Mouse (Mus musculus): ENCODE data around the gene Heatr5b. TPM values are rescaled to one million over a fixed set of nuclear protein-coding genes. Genes with fewer than 3 reads are reported as not detected.

Heatr5b gene
- polyA plus RNA-seq, 1 experiment from 2014 or later, result 16.0 TPM

DNA sequence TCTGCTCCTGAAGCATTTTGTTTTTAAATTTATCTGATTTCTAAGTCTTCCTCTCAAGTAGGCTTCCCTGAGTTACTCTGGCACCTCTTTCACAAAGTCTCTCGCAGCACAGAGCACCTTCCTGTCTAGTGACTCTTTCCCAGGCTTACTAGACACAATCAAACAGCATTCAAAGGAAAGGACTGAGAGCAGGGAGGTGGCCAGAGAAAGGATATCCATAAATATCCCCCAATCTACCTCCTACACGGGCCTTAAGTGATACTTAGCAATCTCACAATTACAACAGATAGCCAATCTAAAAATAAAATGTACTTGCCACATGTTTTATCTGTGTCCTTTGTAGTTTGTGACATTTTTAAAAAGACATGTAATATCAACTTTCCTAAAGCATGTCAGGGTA, 66.2 kb downstream of the Heatr5b start:
- 0 out of 2 replicates have a peak overlapping the region, but pooled peaks have one; percentile 8 for H3K4me2 ChIP-seq
- no peak overlapping the region for H3K9ac ChIP-seq
- peaks cover 52% of the 10 kb centered on the region for H3K36me3 ChIP-seq
- peaks cover 53% of the 10 kb centered on the region for H3K4me1 ChIP-seq
- 0 out of 2 replicates have a peak, but pooled peaks have one; percentile 31 for ATAC-seq (ENCODE audit: extremely low read depth, insufficient number of reproducible peaks, low FRiP score, low TSS enrichment)
- 15% methylated on average over 2 of the region's 2 CpGs for WGBS
- H3K27ac ChIP-seq (replicated peaks), result peak overlapping the region; percentile 95
- no peaks in the 10 kb centered on the region for H3K27me3 ChIP-seq (replicated peaks)
- no peak overlapping the region for H3K4me3 ChIP-seq
- H3K9me3 ChIP-seq, result no peaks in the 10 kb centered on the region

GRCm38 (mm10) chr17:78767546-78767945, 67.6 kb downstream of the Heatr5b start:
- H3K4me1 ChIP-seq, result peaks cover 54% of the 10 kb centered on the region
- H3K4me2 ChIP-seq, result peak overlapping the region; percentile 8; the same call in 1 of the 2 replicates

DNA sequence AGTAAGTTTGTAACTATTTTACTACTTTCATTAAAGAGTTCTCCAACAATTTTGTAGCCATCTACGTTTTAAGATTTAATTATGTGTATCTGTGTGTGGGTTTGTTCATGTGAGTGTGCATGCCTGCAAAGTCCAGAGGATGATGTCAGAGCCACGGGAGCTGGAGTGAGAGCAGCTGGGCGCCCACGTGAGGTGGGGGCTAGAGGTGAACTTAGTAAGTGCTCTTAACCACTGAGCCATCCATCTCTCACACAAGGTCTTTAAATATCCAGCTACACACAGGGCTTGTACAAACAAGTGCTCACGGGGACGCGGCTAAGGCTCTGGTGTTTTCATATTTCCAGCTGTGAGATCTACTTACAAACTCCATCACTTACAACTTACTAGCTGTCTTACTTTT, 69.1 kb downstream of the Heatr5b start:
- peaks cover 65% of the 10 kb centered on the region for H3K36me3 ChIP-seq
- H3K9ac ChIP-seq, result no peak overlapping the region
- peaks cover 45% of the 10 kb centered on the region for H3K4me1 ChIP-seq
- H3K4me3 ChIP-seq, result no peak overlapping the region
- ATAC-seq (ENCODE audit: extremely low read depth, insufficient number of reproducible peaks, low FRiP score, low TSS enrichment), result no peak
- H3K9me3 ChIP-seq, result no peaks in the 10 kb centered on the region
- H3K4me2 ChIP-seq, result no peak overlapping the region
- no peaks in the 10 kb centered on the region for H3K27me3 ChIP-seq (replicated peaks)
- no peak overlapping the region for H3K27ac ChIP-seq (replicated peaks)
- 80% methylated on average over 7 of the region's 7 CpGs for WGBS

More at GRCm38 (mm10) chr17:78767546-78767945, 67.6 kb downstream of the Heatr5b start:
- Histone ChIP-seq H3K9me3 (no peaks in the 10 kb centered on the region), H3K9ac (no peak overlapping the region), H3K36me3 (peaks cover 55% of the 10 kb centered on the region), H3K4me3 (no peak overlapping the region), H3K27ac (replicated peaks) (peak overlapping the region; percentile 95), H3K27me3 (replicated peaks) (no peaks in the 10 kb centered on the region)
- ATAC-seq (ENCODE audit: extremely low read depth, insufficient number of reproducible peaks, low FRiP score, low TSS enrichment), result no peak
- WGBS, result 51% methylated on average over 8 of the region's 8 CpGs

DNA sequence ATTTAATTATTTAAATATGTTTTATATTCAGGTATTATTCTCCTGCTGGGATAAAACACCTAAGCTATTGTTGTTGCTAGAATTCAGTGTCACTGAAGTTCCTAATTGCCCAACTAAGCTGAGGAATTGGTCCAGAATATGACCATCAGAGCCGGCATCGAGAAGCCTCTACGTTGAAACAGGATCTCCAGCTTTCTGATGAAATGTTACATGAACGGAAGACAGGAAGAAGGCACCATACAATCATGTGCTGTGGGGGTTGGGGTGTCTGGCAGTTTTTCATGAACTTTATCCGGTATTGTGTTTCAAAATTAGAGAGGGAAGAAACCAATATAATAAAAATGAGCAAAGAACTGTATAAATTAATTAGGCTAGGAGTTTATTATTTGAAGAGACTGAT, 71.9 kb downstream of the Heatr5b start:
- H3K27me3 ChIP-seq (replicated peaks), result no peaks in the 10 kb centered on the region
- no peaks in the 10 kb centered on the region for H3K9me3 ChIP-seq
- no peak overlapping the region for H3K4me2 ChIP-seq
- H3K9ac ChIP-seq, result no peak overlapping the region
- WGBS, result 85% methylated on average over 5 of the region's 5 CpGs
- no peak for ATAC-seq (ENCODE audit: extremely low read depth, insufficient number of reproducible peaks, low FRiP score, low TSS enrichment)
- peaks cover 79% of the 10 kb centered on the region for H3K36me3 ChIP-seq
- H3K4me1 ChIP-seq, result peaks cover 23% of the 10 kb centered on the region
- no peak overlapping the region for H3K27ac ChIP-seq (replicated peaks)
- no peak overlapping the region for H3K4me3 ChIP-seq

GRCm38 (mm10) chr17:78752938-78753655, 82.1 kb downstream of the Heatr5b start:
- Histone ChIP-seq H3K9me3 (no peaks in the 10 kb centered on the region), H3K9ac (0 out of 2 replicates have a peak overlapping the region, but pooled peaks have one; percentile 1), H3K4me2 (no peak overlapping the region), H3K27ac (replicated peaks) (no peak overlapping the region), H3K36me3 (peaks cover 68% of the 10 kb centered on the region), H3K4me1 (0 out of 2 replicates have a peak, but pooled peaks cover 3% of the 10 kb centered on the region), H3K27me3 (replicated peaks) (no peaks in the 10 kb centered on the region), H3K4me3 (no peak overlapping the region)
- 70% methylated on average over 17 of the region's 17 CpGs for WGBS
- ATAC-seq (ENCODE audit: extremely low read depth, insufficient number of reproducible peaks, low FRiP score, low TSS enrichment), result no peak

GRCm38 (mm10) chr17:78752064-78752463, 83.1 kb downstream of the Heatr5b start:
- ATAC-seq (ENCODE audit: extremely low read depth, insufficient number of reproducible peaks, low FRiP score, low TSS enrichment), result no peak; the same call in 1 of the 2 replicates
- 56% methylated on average over 10 of the region's 10 CpGs for WGBS
- H3K4me2 ChIP-seq, result no peak overlapping the region
- H3K4me3 ChIP-seq, result no peak overlapping the region
- no peak overlapping the region for H3K27ac ChIP-seq (replicated peaks)
- no peak overlapping the region for H3K9ac ChIP-seq
- no peaks in the 10 kb centered on the region for H3K27me3 ChIP-seq (replicated peaks)
- peaks cover 59% of the 10 kb centered on the region for H3K36me3 ChIP-seq
- H3K4me1 ChIP-seq, result 0 out of 2 replicates have a peak, but pooled peaks cover 3% of the 10 kb centered on the region
- H3K9me3 ChIP-seq, result no peaks in the 10 kb centered on the region

DNA sequence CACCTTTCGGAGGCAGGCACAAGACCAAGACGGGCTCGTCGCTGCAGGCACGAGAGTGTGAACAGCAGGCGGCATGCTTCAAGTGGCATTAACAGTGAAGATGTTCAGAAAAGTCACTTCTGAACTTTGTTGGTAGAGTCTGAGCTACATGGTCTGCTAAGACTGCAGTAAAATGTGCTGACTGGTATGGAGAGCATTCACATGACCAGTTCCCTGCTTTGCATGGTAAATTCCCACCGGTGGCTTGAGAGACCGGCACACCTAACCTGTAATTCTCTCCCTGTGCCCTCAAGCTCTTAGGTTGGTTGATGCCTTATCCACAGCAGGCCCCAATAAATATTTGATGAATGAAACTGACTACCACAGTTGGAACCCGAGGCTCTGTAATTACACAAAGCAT, 86.7 kb downstream of the Heatr5b start:
- peaks cover 6% of the 10 kb centered on the region; the same call in 1 of the 2 replicates for H3K4me1 ChIP-seq
- H3K27ac ChIP-seq (replicated peaks), result no peak overlapping the region
- H3K4me3 ChIP-seq, result no peak overlapping the region
- H3K27me3 ChIP-seq (replicated peaks), result no peaks in the 10 kb centered on the region
- H3K4me2 ChIP-seq, result no peak overlapping the region
- H3K9me3 ChIP-seq, result no peaks in the 10 kb centered on the region
- ATAC-seq (ENCODE audit: extremely low read depth, insufficient number of reproducible peaks, low FRiP score, low TSS enrichment), result no peak
- no peak overlapping the region for H3K9ac ChIP-seq
- peaks cover 30% of the 10 kb centered on the region for H3K36me3 ChIP-seq
- WGBS, result 77% methylated on average over 9 of the region's 9 CpGs

DNA sequence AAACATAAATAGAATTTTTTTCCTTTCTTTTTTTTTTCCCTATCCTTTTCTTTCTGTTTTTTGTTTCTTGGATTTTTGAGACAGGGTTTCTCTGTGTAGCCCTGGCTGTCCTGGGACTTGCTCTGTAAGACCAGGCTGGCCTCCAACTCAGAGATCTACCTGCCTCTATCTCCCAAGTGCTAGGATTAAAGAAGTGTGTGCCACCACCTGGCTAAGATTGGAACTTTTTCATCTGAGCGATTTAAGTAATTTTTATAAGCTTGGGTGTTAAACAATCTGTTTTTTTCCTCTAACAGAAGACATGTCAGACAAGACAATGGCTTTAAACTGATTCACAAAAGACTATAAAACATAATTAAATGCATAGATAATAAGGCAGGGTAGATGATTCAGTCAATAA, 96.7 kb downstream of the Heatr5b start:
- peaks cover 35% of the 10 kb centered on the region for H3K4me1 ChIP-seq

DNA sequence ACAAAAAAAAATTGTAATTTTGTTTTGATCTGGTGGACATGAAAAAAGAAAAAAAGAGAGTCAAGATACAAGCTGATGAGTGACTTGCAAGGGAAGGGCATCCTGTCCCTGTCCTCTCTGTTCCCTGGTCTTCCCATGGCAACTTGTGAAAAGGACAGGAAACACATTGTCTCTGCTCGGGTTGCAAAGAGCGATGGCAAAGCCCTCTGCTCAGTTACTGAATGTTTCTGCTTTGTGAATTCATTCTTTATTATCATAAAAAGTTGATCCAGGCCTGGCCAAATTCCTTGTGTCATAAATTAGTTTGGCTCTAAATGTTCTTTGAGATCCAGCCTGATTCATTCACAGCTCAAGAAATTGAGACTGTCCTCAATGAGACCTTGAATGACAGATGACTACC, 97.4 kb downstream of the Heatr5b start:
- ATAC-seq (ENCODE audit: extremely low read depth, insufficient number of reproducible peaks, low FRiP score, low TSS enrichment), result no peak
- H3K9ac ChIP-seq, result no peak overlapping the region
- WGBS, result 49% methylated on average over 2 of the region's 2 CpGs
- H3K27ac ChIP-seq (replicated peaks), result peak overlapping the region; percentile 39; the same call in 1 of the 2 replicates
- no peak overlapping the region for H3K4me2 ChIP-seq
- H3K9me3 ChIP-seq, result no peaks in the 10 kb centered on the region
- no peaks in the 10 kb centered on the region for H3K27me3 ChIP-seq (replicated peaks)
- H3K4me1 ChIP-seq, result peaks cover 41% of the 10 kb centered on the region
- H3K36me3 ChIP-seq, result no peaks in the 10 kb centered on the region
- no peak overlapping the region for H3K4me3 ChIP-seq

More for the DNA sequence above, 96.7 kb downstream of the Heatr5b start:
- no peak overlapping the region for H3K27ac ChIP-seq (replicated peaks)
- H3K4me2 ChIP-seq, result no peak overlapping the region
- ATAC-seq (ENCODE audit: extremely low read depth, insufficient number of reproducible peaks, low FRiP score, low TSS enrichment), result no peak
- H3K27me3 ChIP-seq (replicated peaks), result no peaks in the 10 kb centered on the region
- no peaks in the 10 kb centered on the region for H3K36me3 ChIP-seq
- no peak overlapping the region for H3K9ac ChIP-seq
- no peaks in the 10 kb centered on the region for H3K9me3 ChIP-seq
- WGBS, result 65% methylated on average over 1 of the region's 1 CpGs
- no peak overlapping the region for H3K4me3 ChIP-seq

GRCm38 (mm10) chr17:78737096-78737495, 98.1 kb downstream of the Heatr5b start, which contains the start of gene Strn:
Gene Strn, minus strand, starts transcription at chr17:78737196.
- WGBS, result 41% methylated on average over 4 of the region's 4 CpGs
- H3K27me3 ChIP-seq (replicated peaks), result no peaks in the 10 kb centered on the region

GRCm38 (mm10) chr17:78736473-78736988, 98.6 kb downstream of the Heatr5b start:
- H3K4me1 ChIP-seq, result peaks cover 53% of the 10 kb centered on the region
- peak; percentile 99 for ATAC-seq (ENCODE audit: extremely low read depth, insufficient number of reproducible peaks, low FRiP score, low TSS enrichment)
- no peaks in the 10 kb centered on the region for H3K27me3 ChIP-seq (replicated peaks)
- peak overlapping the region; percentile 98 for H3K27ac ChIP-seq (replicated peaks)
- peak overlapping the region; percentile 88 for H3K4me2 ChIP-seq
- peak overlapping the region; percentile 98 for H3K4me3 ChIP-seq
- H3K36me3 ChIP-seq, result peaks cover 7% of the 10 kb centered on the region; the same call in 1 of the 2 replicates
- WGBS, result under 1% methylated on average over 60 of the region's 60 CpGs
- no peaks in the 10 kb centered on the region for H3K9me3 ChIP-seq
- H3K9ac ChIP-seq, result peak overlapping the region; percentile 99

More at GRCm38 (mm10) chr17:78737096-78737495, 98.1 kb downstream of the Heatr5b start, which contains the start of gene Strn:
- Histone ChIP-seq H3K9me3 (no peaks in the 10 kb centered on the region), H3K4me3 (peak within 1 kb of the TSS; percentile 98), H3K4me2 (peak within 1 kb of the TSS; percentile 88), H3K27ac (replicated peaks) (peak within 1 kb of the TSS; percentile 98), H3K9ac (peak within 1 kb of the TSS; percentile 99), H3K4me1 (peaks cover 48% of the 10 kb centered on the region), H3K36me3 (peaks cover 3% of the 10 kb centered on the region; the same call in 1 of the 2 replicates)
- no peak for ATAC-seq (ENCODE audit: extremely low read depth, insufficient number of reproducible peaks, low FRiP score, low TSS enrichment)

Data from heart, embryonic 13.5 days (tissue).